Mouse (Mus musculus): Measurements from ENCODE around the gene Zfp292.

- TF ChIP-seq POLR2A (IDR thresholded peaks at IDR 0.05; ENCODE audit: insufficient read depth, low read depth, low read length) (no peak), CTCF (IDR thresholded peaks at IDR 0.05) (peak; percentile 61)
These were observed 97.9 kb downstream of the Zfp292 start for GRCm38 (mm10) chr4:34784865-34785264.

All from heart, adult 2 months (tissue).